Comparison of ENCODE assay signal across 16 mouse cellular contexts in the genomic region with DNA sequence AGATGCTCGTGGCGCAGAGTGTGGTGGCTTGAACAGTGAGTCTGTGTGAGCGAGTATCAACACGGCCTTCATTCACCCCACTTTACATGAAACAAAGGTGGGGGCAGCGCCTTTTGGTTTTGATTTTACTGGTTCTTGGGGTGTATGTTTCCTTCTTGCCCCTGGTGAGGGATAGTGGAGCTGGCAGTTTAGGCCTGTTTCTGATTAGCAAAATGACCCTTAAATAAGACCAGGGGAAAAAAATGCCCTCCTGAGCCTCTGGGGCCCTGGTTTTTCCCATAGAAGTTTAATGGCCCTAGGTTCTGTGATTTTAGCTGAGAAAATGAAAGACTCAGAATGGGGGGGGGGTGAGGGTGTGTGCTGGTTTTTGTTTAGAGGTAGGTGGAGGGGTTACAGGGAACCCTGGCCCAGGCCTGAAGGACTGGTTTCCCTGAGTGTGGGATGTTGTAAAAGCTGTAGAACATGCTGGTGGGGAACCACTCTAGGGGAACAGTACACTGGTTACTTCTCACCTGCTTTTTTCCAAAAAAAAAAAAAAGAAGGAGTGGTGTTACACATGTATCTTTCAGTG. TPM values are rescaled to one million over a fixed set of nuclear protein-coding genes. Genes with fewer than 3 reads are reported as not detected.
"Had no signal": no experiment of that assay in that cellular context is flagged by ENCODE, and none has a peak within 500 bp of the region (broad histone marks: within the 10 kb centered on the region; RNA-seq: fewer than 3 reads in every experiment).

No protein-coding gene starts in this region.

- H3K27ac ChIP-seq: kidney, embryonic 15.5 days; liver, embryonic 13.5 days; lung, embryonic 15.5 days; macrophage; midbrain, embryonic 12.5 days; neural tube, embryonic 13.5 days; stomach, embryonic 15.5 days had no signal

- H3K4me2 ChIP-seq: kidney, embryonic 15.5 days; liver, embryonic 13.5 days; lung, embryonic 15.5 days; midbrain, embryonic 12.5 days; neural tube, embryonic 13.5 days; stomach, embryonic 15.5 days had no signal

- H3K4me1 ChIP-seq: liver, embryonic 13.5 days; lung, embryonic 15.5 days; stomach, embryonic 15.5 days had no signal

- H3K4me3 ChIP-seq: kidney, embryonic 15.5 days; liver, embryonic 13.5 days; lung, embryonic 15.5 days; midbrain, embryonic 12.5 days; neural tube, embryonic 13.5 days; stomach, embryonic 15.5 days had no signal

- H3K36me3 ChIP-seq: liver, embryonic 13.5 days; lung, embryonic 15.5 days; midbrain, embryonic 12.5 days; neural tube, embryonic 13.5 days; stomach, embryonic 15.5 days had no signal

- DNase-seq: kidney, postnatal 14 days; left cerebral cortex, postnatal 4 days; liver; liver, embryonic 13.5 days; liver, postnatal 0 days; lung, postnatal 14 days; retina, postnatal 1 day; thymus, adult 2 months; thymus, postnatal 36 days had no signal

- H3K9ac ChIP-seq: kidney, embryonic 15.5 days; liver, embryonic 13.5 days; liver, postnatal 0 days; lung, embryonic 15.5 days; midbrain, embryonic 12.5 days; neural tube, embryonic 13.5 days; stomach, embryonic 15.5 days had no signal

- H3K27me3 ChIP-seq: kidney, embryonic 15.5 days; lung, embryonic 15.5 days; midbrain, embryonic 12.5 days; neural tube, embryonic 13.5 days; stomach, embryonic 15.5 days had no signal

- H3K9me3 ChIP-seq: kidney, embryonic 15.5 days; liver, embryonic 13.5 days; lung, embryonic 15.5 days; midbrain, embryonic 12.5 days; neural tube, embryonic 13.5 days; stomach, embryonic 15.5 days had no signal

- ATAC-seq: liver, postnatal 0 days; midbrain, embryonic 16.5 days had no signal

RNA-seq across cellular contexts. Expression of gene Kif26b, which starts 21.6 kb away (rescaled TPM):
- polyA plus RNA-seq: macrophage had no signal
